Mouse (Mus musculus) embryonic facial prominence, embryonic 12.5 days (tissue): Measurements from ENCODE around the gene Scnm1. TPM values are rescaled to one million over a fixed set of nuclear protein-coding genes. Genes with fewer than 3 reads are reported as not detected.

Source experiments
- ATAC-seq: fragments of 200-750 bp; cut with Nextera tagmentation; 2 replicates; pipeline ENCODE4 v1.8.0; 2017; ENCODE audit not compliant: insufficient number of reproducible peaks, insufficient read depth, low FRiP score, low TSS enrichment
- H3K27ac ChIP-seq: fragments of 300-500 bp; sonication (generic); 2 replicates; pipeline ENCODE4 v1.5.1; 2016; ENCODE audit warnings: mild to moderate bottlenecking
- H3K27me3 ChIP-seq: fragments of 300-500 bp; sonication (generic); 2 replicates; pipeline ENCODE4 v1.6.1; 2016; ENCODE audit warnings: mild to moderate bottlenecking, moderate library complexity
- H3K36me3 ChIP-seq: fragments of 300-500 bp; sonication (generic); 2 replicates; pipeline ENCODE4 v1.6.1; 2016; ENCODE audit warnings: mild to moderate bottlenecking
- H3K4me1 ChIP-seq: fragments of 300-500 bp; sonication (generic); 2 replicates; pipeline ENCODE4 v1.6.1; 2016
- H3K4me2 ChIP-seq: fragments of 300-500 bp; sonication (generic); replicated peaks from 2 replicates; pipeline ENCODE4 v1.6.1; 2016; ENCODE audit warnings: mild to moderate bottlenecking, moderate library complexity
- H3K4me3 ChIP-seq: fragments of 300-500 bp; sonication (generic); 2 replicates; pipeline ENCODE4 v1.5.1; 2016; ENCODE audit warnings: mild to moderate bottlenecking
- H3K9ac ChIP-seq: fragments of 300-500 bp; sonication (generic); 2 replicates; pipeline ENCODE4 v1.6.1; 2016; ENCODE audit warnings: mild to moderate bottlenecking, moderate library complexity
- H3K9me3 ChIP-seq: fragments of 300-500 bp; sonication (generic); 2 replicates; pipeline ENCODE4 v1.6.1; 2016; ENCODE audit warnings: mild to moderate bottlenecking, moderate library complexity
- WGBS: fragments of 180-500 bp; shearing (Covaris S2); methylation state at CpG from one replicate; pipeline ENCODE4 v1.1.7; 2016; 5-methylcytosine and 5-hydroxymethylcytosine counted together
- polyA plus RNA-seq: library from polyadenylated mRNA; unstranded; fragments of >200 nt; fragmentation: Nextera tagmentation; extraction: Ambion mirVana; gene quantifications from 2 replicates; pipeline ENCODE4 v1.2.1, GENCODE M21; 2016

The Scnm1 gene
- 73.4 and 75.0 TPM in 2 replicates for polyA plus RNA-seq

DNA sequence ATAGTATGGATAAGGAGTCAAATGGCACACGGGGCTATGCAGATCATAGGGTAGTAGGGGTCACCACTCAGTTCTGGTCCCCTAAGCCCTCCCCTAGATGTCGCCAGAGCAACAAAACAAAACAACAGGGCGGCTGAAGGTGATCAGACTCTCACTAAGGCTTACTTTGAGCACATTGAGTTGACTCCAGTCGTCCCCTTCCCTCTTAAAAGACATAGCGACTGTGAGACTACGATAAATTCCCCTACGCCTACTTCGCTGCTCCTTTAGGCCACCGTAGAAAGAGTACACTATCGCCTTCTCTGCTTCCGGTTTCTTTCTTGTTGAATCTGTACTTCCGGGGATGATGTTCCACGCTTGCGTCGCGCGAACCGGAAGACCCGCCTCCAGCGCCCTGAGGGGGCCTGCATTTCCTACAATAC, at the start of gene Scnm1, which contains the start of gene Lysmd1:
TSS of gene Scnm1 (minus strand) at position 332 of the 422 bp plus-strand sequence.
TSS of gene Lysmd1 (plus strand) at position 409 of the 422 bp plus-strand sequence.
- peak; percentile 84 for ATAC-seq
- peak within 1 kb of the TSS; percentile 78 for H3K4me2 ChIP-seq
- 0% methylated on average over 20 of the region's 20 CpGs for WGBS
- peaks cover 30% of the 10 kb centered on the region for H3K36me3 ChIP-seq
- no peaks in the 10 kb centered on the region for H3K9me3 ChIP-seq
- no peaks in the 10 kb centered on the region for H3K27me3 ChIP-seq
- peaks cover 22% of the 10 kb centered on the region for H3K4me1 ChIP-seq
- peak within 1 kb of the TSS; percentile 69 for H3K4me3 ChIP-seq
- peak within 1 kb of the TSS; percentile 55 for H3K27ac ChIP-seq
- H3K9ac ChIP-seq = peak within 1 kb of the TSS; percentile 84

DNA sequence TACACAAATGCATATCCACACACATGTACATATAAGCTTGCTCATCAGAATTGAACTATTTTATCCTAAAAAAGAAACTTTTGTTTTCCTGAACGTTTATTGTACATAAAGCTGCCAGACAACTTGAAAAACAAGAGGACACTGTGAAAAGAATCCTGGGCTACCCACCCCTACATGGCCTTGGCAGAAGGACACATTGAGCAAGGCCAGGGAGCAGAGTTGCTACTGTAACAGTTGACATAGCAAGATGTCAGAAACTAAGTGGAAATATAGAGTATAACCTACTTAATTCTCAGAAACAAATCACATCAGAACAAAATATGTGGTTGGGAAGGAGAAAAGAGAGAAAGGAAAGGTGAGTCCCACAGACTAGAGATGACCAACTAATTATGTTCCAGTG, 48.0 kb upstream of the Scnm1 start:
- Histone ChIP-seq H3K36me3 (peaks cover 29% of the 10 kb centered on the region), H3K9ac (no peak overlapping the region), H3K27me3 (no peaks in the 10 kb centered on the region), H3K4me1 (no peaks in the 10 kb centered on the region), H3K4me2 (no peak overlapping the region), H3K9me3 (no peaks in the 10 kb centered on the region), H3K4me3 (no peak overlapping the region), H3K27ac (no peak overlapping the region)
- no peak for ATAC-seq
- 66% methylated on average over 1 of the region's 1 CpGs for WGBS

DNA sequence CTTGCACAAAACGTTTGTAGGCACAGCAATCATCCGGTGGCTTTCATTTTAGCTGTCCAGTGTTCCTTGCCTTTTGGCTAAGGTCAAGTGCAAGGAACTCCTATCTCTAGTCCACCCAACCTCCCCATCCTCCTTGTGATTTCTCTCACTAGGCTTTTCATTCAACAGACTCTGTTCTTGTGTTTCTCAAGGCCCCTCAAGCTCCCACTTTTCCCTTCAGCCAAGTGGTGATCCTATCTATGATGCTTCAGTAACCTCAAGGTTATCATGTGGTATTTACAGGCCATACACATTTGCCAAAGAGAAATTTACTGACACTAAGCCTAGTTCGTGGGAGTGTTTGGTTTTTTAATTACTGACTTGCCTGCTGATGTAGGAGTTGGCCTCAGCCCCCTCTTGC, 46.1 kb upstream of the Scnm1 start:
- Histone ChIP-seq H3K4me3 (no peak overlapping the region), H3K9me3 (no peaks in the 10 kb centered on the region), H3K9ac (no peak overlapping the region), H3K4me1 (no peaks in the 10 kb centered on the region), H3K27me3 (no peaks in the 10 kb centered on the region), H3K27ac (no peak overlapping the region), H3K4me2 (no peak overlapping the region), H3K36me3 (peaks cover 14% of the 10 kb centered on the region)
- 74% methylated on average over 3 of the region's 3 CpGs for WGBS
- ATAC-seq = no peak

DNA sequence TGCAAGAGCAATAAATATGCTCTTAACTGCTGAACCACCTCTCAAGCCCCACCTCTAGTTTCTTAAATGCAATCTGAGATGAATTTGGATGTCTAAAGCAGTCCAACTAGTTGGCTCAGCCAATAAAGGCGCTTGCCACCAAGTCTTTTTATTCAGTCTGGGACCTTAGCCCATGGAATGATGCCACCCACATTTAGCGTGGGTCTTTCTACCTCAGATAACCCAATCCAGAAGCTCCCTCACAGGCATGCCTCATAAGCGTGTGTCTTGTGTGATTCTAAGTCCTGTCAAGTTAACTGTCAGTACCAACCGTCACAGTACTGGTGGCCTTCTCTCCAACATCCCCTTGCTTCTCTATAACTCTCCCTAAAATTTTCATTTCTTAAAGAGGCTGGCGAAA, 45.1 kb upstream of the Scnm1 start:
- H3K27ac ChIP-seq = no peak overlapping the region

DNA sequence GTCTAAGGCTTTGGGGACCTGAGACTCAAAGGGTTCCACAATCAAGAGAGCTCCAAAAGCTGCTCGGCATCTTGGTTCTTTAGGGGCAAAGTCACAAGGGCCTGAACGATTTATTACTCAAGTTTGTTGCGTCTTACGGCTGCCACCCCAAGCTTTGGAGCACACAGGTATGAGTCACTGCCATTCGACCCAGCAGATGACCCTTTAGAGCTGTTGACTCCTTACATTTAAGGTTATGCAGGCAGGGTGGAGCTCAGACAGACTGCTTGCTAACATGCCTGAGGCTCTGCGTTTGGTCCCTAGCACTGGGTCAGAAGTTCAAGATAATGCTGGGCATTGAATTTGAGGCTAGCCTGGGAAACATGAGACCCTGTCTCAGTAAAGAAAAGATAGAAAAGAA, 43.8 kb upstream of the Scnm1 start:
- Histone ChIP-seq H3K27me3 (peaks cover 16% of the 10 kb centered on the region), H3K27ac (no peak overlapping the region), H3K9ac (no peak overlapping the region), H3K4me2 (no peak overlapping the region), H3K4me1 (peaks cover 16% of the 10 kb centered on the region), H3K4me3 (no peak overlapping the region), H3K36me3 (peaks cover 11% of the 10 kb centered on the region), H3K9me3 (no peaks in the 10 kb centered on the region)
- no peak for ATAC-seq
- 73% methylated on average over 6 of the region's 6 CpGs for WGBS

More for the DNA sequence above, 45.1 kb upstream of the Scnm1 start:
- Histone ChIP-seq H3K9ac (no peak overlapping the region), H3K4me2 (no peak overlapping the region), H3K4me1 (peaks cover 3% of the 10 kb centered on the region; the same call in 1 of the 2 replicates), H3K4me3 (no peak overlapping the region), H3K9me3 (no peaks in the 10 kb centered on the region), H3K36me3 (peaks cover 6% of the 10 kb centered on the region), H3K27me3 (peaks cover 2% of the 10 kb centered on the region)
- ATAC-seq = no peak
- 84% methylated on average over 5 of the region's 5 CpGs for WGBS

DNA sequence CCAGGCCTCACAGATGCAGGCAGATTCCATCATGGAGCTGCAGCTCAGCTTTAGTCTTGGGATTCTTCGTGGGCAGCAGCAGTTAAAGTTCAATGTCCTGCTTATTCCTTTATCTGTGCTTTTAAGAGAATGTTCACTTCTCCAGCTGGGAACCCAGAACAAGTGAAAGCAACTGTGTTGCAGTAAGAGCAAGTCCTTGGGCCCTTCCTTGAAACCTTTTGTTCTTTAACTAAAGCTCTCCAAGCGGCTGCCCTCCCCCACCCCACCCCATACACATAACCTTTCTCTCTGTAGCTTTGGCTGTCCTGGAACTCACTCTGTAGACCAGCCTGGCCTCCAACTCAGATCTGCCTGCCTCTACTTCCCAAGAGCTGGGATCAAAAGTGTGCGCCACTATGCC, 42.7 kb upstream of the Scnm1 start:
- H3K4me1 ChIP-seq = peaks cover 16% of the 10 kb centered on the region
- peaks cover 27% of the 10 kb centered on the region for H3K27me3 ChIP-seq
- no peaks in the 10 kb centered on the region for H3K9me3 ChIP-seq
- WGBS = 61% methylated on average over 3 of the region's 3 CpGs
- no peak for ATAC-seq
- H3K4me2 ChIP-seq = no peak overlapping the region
- no peak overlapping the region for H3K27ac ChIP-seq
- no peak overlapping the region for H3K9ac ChIP-seq
- no peak overlapping the region for H3K4me3 ChIP-seq
- peaks cover 22% of the 10 kb centered on the region for H3K36me3 ChIP-seq

DNA sequence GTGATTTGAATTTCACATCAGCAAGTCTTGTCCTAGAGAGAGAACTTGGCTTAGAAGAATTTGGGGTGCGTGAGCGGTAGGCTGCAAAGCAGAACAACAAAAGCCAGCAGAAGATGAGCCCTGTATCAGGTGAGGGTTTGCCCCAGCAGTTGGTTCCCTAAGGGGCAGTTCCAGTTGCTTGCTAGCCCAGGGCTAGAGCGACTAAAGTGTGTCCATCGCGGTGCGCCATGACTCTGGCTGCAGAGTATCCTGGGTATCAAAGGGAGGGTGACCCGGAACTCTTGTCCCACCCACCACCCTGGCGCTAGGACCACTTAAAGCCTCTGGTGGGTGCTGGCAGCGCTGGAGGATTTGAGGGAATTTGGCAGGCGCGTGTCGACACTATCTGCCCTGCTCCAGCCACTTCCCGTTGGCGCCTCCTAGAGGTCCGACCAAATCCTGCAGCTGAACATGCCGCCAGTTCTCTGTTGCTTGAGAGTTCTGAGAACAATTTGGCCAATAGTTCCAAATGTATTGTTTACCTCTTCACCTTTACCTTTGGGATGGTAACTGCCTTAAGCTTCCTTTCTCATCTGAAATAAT, 40.3 kb upstream of the Scnm1 start:
- H3K4me2 ChIP-seq = peak overlapping the region; percentile 41; the same call in 1 of the 2 replicates
- peaks cover 46% of the 10 kb centered on the region for H3K36me3 ChIP-seq
- peaks cover 51% of the 10 kb centered on the region for H3K27me3 ChIP-seq
- peaks cover 16% of the 10 kb centered on the region for H3K4me1 ChIP-seq
- H3K4me3 ChIP-seq = no peak overlapping the region
- H3K9ac ChIP-seq = no peak overlapping the region
- 3% methylated on average over 16 of the region's 16 CpGs for WGBS
- no peaks in the 10 kb centered on the region for H3K9me3 ChIP-seq
- H3K27ac ChIP-seq = no peak overlapping the region
- peak; percentile 49; the same call in 1 of the 2 replicates for ATAC-seq

DNA sequence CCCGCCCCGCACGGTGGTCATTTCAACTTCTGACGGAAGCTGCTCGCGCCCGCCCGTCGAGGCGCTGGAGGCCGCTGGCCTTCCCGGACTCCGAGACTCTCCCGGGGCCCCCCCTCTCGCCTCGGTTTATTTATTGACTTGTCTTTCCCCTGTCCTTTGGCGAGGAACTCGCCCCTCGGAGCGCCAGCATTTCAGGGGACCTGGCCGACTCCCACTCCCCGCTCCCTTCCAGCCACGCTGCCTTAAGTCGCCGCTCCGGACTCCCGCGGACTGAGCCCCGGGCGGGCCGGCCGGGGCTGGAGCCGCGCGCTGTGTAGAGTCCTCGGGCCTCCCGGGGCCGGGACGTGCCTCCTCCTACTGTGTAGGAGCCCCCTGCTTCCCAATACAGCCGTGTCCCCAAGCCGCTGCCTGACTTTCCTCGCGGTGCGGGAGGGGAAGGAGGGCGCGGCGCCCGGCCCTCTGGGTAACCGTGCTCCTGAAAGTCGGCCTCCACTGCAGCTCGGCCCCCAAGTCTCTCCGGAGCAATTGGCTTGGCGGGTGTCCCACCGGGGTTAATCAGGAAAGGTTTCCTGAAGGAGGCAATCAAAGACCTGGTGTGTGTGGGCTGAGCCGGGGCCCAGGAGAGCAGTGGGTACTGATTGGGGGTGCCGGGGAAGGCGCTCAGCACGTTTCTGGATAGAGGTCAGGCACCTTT, 39.6 kb upstream of the Scnm1 start:
- Histone ChIP-seq H3K4me3 (peak overlapping the region; percentile 22; the same call in 1 of the 2 replicates), H3K27me3 (peaks cover 52% of the 10 kb centered on the region), H3K9ac (peak overlapping the region; percentile 28), H3K4me1 (peaks cover 16% of the 10 kb centered on the region), H3K4me2 (peak overlapping the region; percentile 41), H3K9me3 (no peaks in the 10 kb centered on the region), H3K27ac (no peak overlapping the region), H3K36me3 (peaks cover 53% of the 10 kb centered on the region)
- peak; percentile 31 for ATAC-seq
- 8% methylated on average over 58 of the region's 58 CpGs for WGBS

DNA sequence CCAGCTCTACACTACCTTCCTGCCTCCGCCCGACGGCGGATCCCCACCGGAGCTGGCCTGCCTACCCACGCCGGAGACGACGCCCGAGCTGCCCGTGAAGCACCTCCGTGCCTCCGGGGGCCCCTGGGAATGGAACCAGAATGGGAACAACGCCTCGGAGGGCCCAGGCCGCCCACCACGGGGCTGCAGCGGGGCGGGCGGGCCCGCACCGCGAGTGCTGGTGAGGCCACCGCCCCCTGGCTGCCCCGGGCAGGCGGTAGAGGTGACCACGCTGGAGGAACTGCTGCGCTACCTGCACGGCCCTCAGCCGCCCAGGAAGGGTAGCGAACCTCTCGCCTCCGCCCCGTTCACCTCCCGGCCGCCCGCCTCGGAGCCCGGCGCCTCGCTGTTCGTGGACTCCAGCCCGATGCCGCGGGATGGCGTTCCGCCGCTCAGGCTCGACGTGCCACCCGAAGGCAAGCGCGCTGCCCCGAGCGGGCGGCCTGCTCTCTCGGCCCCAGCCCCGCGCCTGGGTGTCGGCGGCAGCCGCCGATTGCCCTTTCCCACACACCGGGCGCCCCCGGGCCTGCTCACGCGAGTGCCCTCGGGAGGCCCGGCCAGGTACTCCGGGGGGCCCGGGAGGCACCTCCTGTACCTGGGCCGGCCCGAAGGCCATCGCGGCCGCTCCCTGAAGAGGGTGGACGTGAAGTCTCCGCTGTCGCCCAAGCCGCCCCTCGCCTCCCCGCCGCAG, 38.9 kb upstream of the Scnm1 start:
- peaks cover 60% of the 10 kb centered on the region for H3K36me3 ChIP-seq
- H3K27me3 ChIP-seq = peaks cover 52% of the 10 kb centered on the region
- H3K4me1 ChIP-seq = peaks cover 16% of the 10 kb centered on the region
- WGBS = 19% methylated on average over 82 of the region's 84 CpGs
- no peak overlapping the region for H3K27ac ChIP-seq
- 0 out of 2 replicates have a peak overlapping the region, but pooled peaks have one; percentile 28 for H3K9ac ChIP-seq
- ATAC-seq = no peak
- H3K4me3 ChIP-seq = peak overlapping the region; percentile 22; the same call in 1 of the 2 replicates
- H3K4me2 ChIP-seq = peak overlapping the region; percentile 41
- H3K9me3 ChIP-seq = no peaks in the 10 kb centered on the region

DNA sequence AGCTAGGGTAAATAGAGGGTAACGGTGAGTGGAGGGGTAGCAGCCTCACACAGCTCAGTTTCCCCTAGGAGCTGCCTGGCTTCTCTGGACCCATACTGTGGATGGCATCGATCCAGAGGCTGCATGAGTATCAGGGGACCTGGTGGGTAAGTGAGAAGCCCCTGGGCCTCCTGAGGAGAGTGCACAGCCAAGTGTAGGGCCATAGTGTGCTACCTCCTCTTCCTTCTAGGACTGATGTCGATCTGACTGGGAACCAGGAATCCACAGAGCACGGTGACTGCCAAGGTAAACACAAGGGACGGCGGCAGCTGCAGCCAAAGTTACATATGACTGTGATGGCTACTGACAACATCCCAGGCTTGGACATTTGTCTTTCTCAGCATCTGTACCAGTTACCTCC, 37.3 kb upstream of the Scnm1 start:
- ATAC-seq = no peak
- Histone ChIP-seq H3K4me1 (peaks cover 16% of the 10 kb centered on the region), H3K9ac (no peak overlapping the region), H3K4me2 (no peak overlapping the region), H3K27me3 (peaks cover 52% of the 10 kb centered on the region), H3K36me3 (peaks cover 76% of the 10 kb centered on the region), H3K4me3 (no peak overlapping the region), H3K27ac (no peak overlapping the region), H3K9me3 (no peaks in the 10 kb centered on the region)
- 86% methylated on average over 6 of the region's 6 CpGs for WGBS

DNA sequence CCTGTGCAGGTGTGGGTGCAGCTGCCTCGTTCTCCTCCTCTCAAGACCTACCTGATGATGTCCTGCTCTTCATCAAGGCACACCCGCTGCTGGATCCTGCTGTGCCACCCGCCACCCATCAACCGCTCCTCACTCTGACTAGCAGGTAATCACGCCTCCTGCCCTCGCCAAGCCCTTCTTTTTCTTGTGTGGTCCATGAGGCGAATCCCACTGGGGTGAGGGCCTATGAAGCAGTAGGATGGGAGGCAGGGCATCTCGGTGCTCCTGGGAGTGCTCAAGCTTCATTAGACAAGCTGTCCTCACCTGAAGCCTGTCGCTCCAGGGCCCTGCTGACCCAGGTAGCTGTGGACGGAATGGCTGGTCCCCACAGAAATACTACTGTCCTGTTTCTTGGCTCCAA, 36.2 kb upstream of the Scnm1 start:
- Histone ChIP-seq H3K9me3 (no peaks in the 10 kb centered on the region), H3K4me2 (no peak overlapping the region), H3K27ac (no peak overlapping the region), H3K9ac (no peak overlapping the region), H3K36me3 (peaks cover 87% of the 10 kb centered on the region), H3K4me1 (peaks cover 16% of the 10 kb centered on the region), H3K27me3 (peaks cover 52% of the 10 kb centered on the region), H3K4me3 (no peak overlapping the region)
- ATAC-seq = no peak
- WGBS = 87% methylated on average over 10 of the region's 10 CpGs
